Mouse (Mus musculus): ENCODE data around the gene Gm4312.
"Not testable (repeated sequence)": the region's sequence is repeated elsewhere in the genome, so short reads cannot be mapped to it uniquely, and the experiment has no call there.

- TF ChIP-seq CTCF (IDR thresholded peaks at IDR 0.05); POLR2A (IDR thresholded peaks at IDR 0.05; ENCODE audit: insufficient read depth, low read depth, low read length); EP300 (IDR thresholded peaks at IDR 0.05; ENCODE audit: insufficient read depth, low read depth, low read length): not testable (repeated sequence)
Observed at GRCm38 (mm10) chr10:100345672-100346071, 36.7 kb downstream of the Gm4312 start, which contains the start of gene Gm4303.
